Mouse (Mus musculus): ENCODE data around the gene B4galnt2.

Gene B4galnt2

DNA sequence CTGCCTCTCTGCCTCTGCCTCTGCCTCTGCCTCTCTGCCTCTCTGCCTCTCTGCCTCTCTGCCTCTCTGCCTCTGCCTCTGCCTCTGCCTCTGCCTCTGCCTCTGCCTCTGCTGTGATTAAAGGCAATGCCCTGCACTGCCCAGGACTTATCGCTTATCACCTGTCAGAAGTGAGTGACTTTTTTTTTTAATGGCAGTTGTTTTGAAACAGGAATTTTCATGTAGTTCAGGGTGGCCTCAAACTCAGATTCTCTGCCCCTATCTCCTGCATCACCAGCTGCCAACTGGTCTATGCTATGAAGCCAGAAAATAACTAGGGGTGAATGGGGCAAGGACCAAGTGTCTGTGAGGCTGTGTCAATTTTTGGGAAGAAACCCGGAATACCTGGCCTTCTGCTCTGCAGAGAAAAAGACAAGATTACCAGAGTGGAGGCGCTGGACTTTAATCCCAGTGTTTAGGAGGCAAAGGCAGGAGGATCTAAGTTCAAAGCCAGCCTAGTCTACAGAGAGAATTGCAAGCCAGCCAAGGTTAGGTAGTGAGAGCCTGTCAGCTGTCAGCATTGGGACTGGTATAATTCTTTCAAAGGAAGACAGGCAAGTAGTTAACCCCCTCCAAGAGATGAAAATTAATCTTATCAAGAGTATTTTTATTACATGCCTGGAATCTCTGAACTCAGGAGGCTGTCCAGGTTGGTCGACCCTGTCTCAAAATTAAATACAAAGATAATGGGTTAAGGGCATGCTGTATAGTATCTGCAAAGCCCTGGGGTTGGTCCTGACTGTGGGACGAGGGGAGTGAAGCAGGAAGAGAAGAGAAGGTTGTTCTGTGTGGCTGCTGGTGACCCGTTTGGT, 88.1 kb downstream of the B4galnt2 start:
- DNase-seq, result no peak

DNA sequence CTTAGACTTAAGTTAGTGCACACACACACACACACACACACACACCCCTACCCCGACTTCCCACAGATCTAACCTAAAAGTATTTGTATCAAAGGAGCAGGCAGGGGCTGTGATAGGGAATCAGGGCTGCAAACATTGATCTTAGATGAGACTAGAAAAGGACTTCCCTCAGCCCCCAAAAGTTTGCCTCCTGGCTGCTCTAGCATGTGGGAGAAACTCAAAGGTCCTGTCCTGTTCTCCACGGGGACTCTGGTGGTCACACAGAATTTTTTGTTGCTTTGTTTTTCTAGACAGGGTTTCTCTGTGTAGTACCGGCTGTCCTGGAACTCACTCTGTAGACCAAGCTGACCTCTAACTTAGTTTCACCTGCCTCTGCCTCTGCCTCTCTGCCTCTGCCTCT, 89.1 kb downstream of the B4galnt2 start:
- DNase-seq, result no peak

DNA sequence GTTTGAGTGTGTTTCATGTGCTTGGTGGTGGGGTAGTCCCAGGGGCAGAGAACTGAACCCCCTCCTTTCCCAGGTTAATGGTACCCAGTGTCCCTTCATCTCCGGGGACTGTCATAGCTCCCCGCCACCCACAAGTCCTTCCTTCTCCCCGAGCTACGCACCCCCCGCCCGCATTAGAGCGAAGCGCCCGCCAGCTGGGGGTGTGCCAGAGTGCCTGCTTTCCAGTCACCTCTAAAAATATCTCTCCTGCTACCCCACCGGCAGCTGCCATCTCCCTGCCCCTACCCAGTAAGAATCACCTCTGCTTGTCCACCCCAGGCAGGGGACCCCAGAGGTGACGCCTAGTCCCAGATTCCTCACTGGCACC, 89.8 kb downstream of the B4galnt2 start:
- peak; percentile 79 to 88 for DNase-seq

DNA sequence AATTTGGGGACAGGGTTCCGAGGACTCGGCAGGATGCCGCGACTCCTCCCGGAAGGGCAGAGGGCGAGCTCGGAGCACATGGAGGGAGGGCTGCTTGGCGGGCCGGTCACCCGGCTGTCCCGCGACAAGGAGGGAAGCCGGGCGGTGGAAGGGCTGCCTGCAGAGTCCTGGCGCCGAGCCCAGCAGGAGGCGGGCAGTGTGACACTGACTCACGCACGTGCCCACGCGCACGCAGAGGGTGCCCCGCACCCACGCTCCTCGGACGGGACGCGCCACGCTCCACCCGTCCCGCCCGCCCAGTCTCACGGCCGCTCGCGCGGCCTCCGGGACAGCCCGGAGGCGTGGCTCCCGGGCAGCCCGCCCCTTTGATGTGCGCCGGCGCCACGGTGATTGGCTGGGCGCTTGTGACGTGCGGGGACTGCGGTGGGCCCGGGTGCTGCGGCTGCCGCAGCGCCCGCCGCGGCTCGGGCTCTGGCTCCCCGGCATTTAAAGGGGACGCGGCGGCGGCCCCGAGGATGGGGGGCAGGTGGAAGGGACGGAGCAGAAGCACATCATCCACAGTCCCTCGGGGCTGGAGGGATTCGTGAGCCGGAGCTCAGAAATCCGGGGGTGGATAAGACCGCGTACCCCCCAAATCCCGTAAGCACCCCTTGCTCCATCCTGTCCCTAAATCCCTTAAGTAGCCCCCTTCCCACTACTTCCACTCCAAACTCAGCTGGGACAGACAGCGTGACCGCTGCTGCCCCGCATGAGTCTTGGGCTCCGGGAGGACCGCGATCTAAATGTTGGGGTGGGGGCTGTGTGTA, 90.4 kb downstream of the B4galnt2 start, which contains the start of gene Phospho1:
Phospho1 (plus strand) TSS at position 429 of the 806 bp plus-strand sequence.
- DNase-seq, result peak; percentile 94 to 96

DNA sequence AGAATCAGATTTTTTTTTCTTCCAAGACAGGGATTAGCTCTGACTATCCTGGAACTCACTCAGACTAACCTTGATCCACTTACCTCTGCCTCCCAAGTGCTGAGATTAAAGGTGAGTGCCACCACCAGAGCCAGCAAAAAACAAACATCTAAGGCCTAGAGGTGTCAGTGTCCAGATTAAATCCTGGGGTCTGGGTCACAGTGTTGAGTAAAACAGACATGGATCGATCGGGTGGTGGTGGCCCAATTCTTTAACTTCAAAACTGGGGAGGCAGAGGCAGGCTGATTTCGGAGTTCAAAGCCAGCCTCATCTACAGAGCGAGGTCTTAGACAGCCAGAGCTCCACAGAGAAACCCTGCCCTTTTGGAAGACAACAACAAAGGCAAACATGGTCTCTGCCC, 92.3 kb downstream of the B4galnt2 start:
- DNase-seq, result no peak

DNA sequence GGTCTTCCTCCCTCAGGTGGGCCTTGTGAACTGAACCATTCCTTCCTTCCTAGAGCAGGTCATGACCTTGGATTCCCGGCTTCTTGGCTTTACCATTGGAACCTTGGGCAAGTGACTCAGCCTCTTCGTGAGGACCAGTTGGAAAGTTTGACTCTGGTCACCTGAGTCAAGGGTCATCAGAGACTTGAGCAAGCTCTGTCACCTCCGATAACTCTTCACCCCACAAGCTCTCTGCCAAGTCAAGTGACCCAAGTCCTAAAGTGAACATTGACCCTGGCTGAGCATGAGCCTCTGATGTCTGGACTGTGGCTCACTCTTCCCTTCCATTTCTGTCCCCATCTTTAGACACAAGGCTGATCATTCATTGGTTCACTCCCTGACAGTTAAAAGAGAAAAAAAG, 93.2 kb downstream of the B4galnt2 start:
- DNase-seq, result no peak

DNA sequence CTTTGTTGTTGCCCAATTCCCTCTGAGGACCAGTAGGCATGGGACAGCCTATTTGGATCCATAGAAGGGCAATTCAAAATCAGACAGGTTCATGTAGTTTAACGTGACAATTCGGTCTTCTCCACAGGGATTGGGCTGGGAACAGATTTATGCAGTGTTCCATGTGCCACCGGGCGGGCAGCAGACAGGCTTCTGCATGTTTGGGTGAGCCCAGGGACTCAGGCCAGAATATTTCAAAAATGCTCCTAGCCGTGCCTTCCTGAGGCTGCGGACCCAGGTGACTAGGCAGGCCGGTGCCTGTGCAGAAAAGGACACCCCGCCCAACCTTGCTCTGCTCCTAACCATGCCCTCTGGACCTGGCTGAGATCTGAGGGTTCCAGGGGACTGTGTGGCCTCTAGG, 95.6 kb downstream of the B4galnt2 start:
- no peak for DNase-seq

Measured in cerebellum, postnatal 14 days (tissue).